Mouse (Mus musculus) intestine, embryonic 14.5 days (tissue): ENCODE results near the gene Akap6. TPM values are rescaled to one million over a fixed set of nuclear protein-coding genes. Genes with fewer than 3 reads are reported as not detected.

Source experiments
- polyA plus RNA-seq: library from polyadenylated mRNA; unstranded; fragments of >200 nt; fragmentation: Nextera tagmentation; extraction: Ambion mirVana; gene quantifications from 2 replicates; pipeline ENCODE4 v1.2.1, GENCODE M21; 2014

Gene Akap6
- polyA plus RNA-seq, 1 experiment from 2014 or later, result 3.2 TPM

Other genes starting within 250 kb of the Akap6 start
- 42.3 and 49.6 TPM in 2 replicates for gene Arhgap5, start 195.4 kb upstream of the Akap6 start, polyA plus RNA-seq